Mouse (Mus musculus): ENCODE measurements around the gene Lipn. TPM values are rescaled to one million over a fixed set of nuclear protein-coding genes. Genes with fewer than 3 reads are reported as not detected.

Lipn gene
- polyA plus RNA-seq (2015; fragmentation: Nextera tagmentation; extraction: Ambion mirVana): not detected in 2 replicates

DNA sequence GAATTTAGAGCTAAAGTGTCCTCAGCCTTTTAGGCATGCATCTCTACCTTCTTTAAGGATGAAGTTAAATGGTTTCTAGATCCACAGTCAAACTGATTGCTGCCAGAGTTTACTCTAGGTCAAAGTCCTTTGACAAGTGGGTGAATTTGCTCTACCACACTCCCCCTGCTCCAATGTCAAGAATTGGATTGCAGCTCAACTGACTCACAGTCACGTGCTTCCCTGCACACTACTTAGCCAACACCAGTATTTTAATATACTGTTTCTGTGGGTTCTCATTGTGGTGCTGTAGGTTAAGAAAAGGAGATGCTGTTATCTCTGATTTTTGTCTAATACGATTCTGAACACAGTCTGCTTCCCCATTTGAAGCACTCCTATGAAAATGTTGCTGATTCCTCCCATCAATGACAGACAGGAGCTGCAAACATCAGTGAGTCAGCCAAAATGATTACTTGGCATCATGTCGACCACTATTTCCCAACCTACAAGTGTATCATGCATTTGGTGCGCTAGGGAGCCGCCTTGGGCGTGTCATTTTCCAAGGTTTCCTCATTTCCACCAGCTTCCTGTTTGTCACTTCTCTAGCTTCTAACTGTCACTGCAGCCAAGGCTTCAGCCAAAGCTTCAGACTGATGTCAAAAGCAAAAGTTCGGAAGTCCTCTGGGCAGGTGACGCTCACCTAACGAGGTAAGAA, at the start of gene Lipn:
Gene Lipn, plus strand, starts transcription at position 580 of the 694 bp plus-strand sequence.
- no peak for ATAC-seq (ENCODE audit: low FRiP score, low read depth)
- H3K36me3 ChIP-seq: no peaks in the 10 kb centered on the region
- H3K27me3 ChIP-seq: no peaks in the 10 kb centered on the region
- H3K4me3 ChIP-seq: no peak within 1 kb of the TSS
- no peaks in the 10 kb centered on the region for H3K9me3 ChIP-seq
- H3K9ac ChIP-seq: no peak within 1 kb of the TSS
- no peaks in the 10 kb centered on the region for H3K4me1 ChIP-seq (replicated peaks)
- WGBS: 90% methylated on average over 9 of the region's 9 CpGs
- no peak within 1 kb of the TSS for H3K27ac ChIP-seq (replicated peaks)
- H3K4me2 ChIP-seq: no peak within 1 kb of the TSS

DNA sequence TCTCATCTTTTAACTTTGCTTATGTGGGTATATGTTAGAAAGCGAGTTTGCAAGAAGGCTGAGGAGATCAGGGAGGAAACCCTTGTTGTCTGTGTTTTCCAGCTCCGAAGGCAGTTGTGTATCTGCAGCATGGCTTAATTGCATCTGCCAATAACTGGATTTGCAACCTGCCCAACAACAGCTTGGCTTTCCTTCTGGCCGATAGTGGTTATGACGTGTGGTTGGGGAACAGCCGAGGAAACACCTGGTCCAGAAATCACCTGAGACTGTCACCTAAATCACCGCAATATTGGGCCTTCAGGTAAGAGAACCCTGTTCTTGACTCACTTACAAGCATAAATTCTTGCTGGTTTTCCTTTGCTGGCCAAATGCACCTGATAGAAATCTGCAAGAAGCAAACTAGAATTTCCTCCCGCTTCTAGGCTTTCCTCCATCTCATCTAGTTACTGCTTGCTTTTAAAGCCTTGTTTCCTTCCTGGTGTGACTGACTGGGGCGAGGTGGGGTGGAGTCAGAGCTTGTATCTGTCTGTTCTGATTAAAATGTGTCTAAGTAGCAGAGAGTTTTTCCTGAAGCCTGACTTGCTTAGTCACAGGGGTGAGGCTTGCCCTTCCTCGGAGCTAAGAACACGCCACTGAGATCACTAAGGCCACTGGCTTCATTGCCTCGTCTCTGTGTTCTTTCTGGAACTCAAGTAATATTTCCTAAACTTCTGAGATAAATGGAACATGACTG, 45.6 kb upstream of the Lipn start:
- Histone ChIP-seq H3K4me1 (replicated peaks) (no peaks in the 10 kb centered on the region), H3K4me2 (no peak overlapping the region), H3K9me3 (no peaks in the 10 kb centered on the region), H3K9ac (no peak overlapping the region), H3K27me3 (no peaks in the 10 kb centered on the region), H3K36me3 (no peaks in the 10 kb centered on the region), H3K4me3 (no peak overlapping the region), H3K27ac (replicated peaks) (no peak overlapping the region)
- ATAC-seq (ENCODE audit: low FRiP score, low read depth): no peak
- WGBS: 88% methylated on average over 11 of the region's 11 CpGs

DNA sequence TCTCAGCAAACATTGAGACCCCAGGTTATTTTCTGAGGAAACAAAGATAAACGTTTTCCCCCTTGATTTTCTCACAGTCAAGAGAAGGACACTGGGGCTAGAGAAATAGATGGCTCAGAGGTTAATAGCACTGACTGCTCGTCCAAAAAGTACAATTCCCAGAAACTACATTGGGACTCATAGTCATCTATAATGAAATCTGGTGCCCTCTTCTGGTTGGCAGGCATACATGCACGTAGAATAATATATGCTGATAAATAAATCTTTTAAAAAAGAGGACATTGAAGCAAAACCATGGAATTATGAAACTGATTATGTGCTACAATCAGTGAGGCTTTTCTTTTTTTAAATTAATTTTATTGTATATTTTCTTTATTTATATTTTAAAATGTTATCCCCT, 44.4 kb upstream of the Lipn start:
- Histone ChIP-seq H3K36me3 (no peaks in the 10 kb centered on the region), H3K27me3 (no peaks in the 10 kb centered on the region), H3K9me3 (no peaks in the 10 kb centered on the region), H3K27ac (replicated peaks) (no peak overlapping the region), H3K4me2 (no peak overlapping the region), H3K9ac (no peak overlapping the region), H3K4me1 (replicated peaks) (no peaks in the 10 kb centered on the region), H3K4me3 (no peak overlapping the region)
- no peak for ATAC-seq (ENCODE audit: low FRiP score, low read depth)
- WGBS: 52% methylated on average over 3 of the region's 3 CpGs

- 94% methylated on average over 1 of the region's 1 CpGs for WGBS
Measured at GRCm38 (mm10) chr19:34039731-34040130, 27.4 kb upstream of the Lipn start.

GRCm38 (mm10) chr19:34043008-34043407, 24.1 kb upstream of the Lipn start:
- H3K9me3 ChIP-seq: no peaks in the 10 kb centered on the region
- no peaks in the 10 kb centered on the region for H3K4me1 ChIP-seq (replicated peaks)
- H3K36me3 ChIP-seq: no peaks in the 10 kb centered on the region
- no peak overlapping the region for H3K4me3 ChIP-seq
- ATAC-seq (ENCODE audit: low FRiP score, low read depth): no peak
- H3K9ac ChIP-seq: no peak overlapping the region
- no peaks in the 10 kb centered on the region for H3K27me3 ChIP-seq
- H3K27ac ChIP-seq (replicated peaks): no peak overlapping the region
- no peak overlapping the region for H3K4me2 ChIP-seq
- WGBS: 60% methylated on average over 6 of the region's 6 CpGs

More at GRCm38 (mm10) chr19:34039731-34040130, 27.4 kb upstream of the Lipn start:
- ATAC-seq (ENCODE audit: low FRiP score, low read depth): no peak
- no peaks in the 10 kb centered on the region for H3K36me3 ChIP-seq
- no peak overlapping the region for H3K4me3 ChIP-seq
- no peaks in the 10 kb centered on the region for H3K27me3 ChIP-seq
- no peaks in the 10 kb centered on the region for H3K4me1 ChIP-seq (replicated peaks)
- no peak overlapping the region for H3K9ac ChIP-seq
- no peak overlapping the region for H3K27ac ChIP-seq (replicated peaks)
- no peaks in the 10 kb centered on the region for H3K9me3 ChIP-seq
- H3K4me2 ChIP-seq: no peak overlapping the region

DNA sequence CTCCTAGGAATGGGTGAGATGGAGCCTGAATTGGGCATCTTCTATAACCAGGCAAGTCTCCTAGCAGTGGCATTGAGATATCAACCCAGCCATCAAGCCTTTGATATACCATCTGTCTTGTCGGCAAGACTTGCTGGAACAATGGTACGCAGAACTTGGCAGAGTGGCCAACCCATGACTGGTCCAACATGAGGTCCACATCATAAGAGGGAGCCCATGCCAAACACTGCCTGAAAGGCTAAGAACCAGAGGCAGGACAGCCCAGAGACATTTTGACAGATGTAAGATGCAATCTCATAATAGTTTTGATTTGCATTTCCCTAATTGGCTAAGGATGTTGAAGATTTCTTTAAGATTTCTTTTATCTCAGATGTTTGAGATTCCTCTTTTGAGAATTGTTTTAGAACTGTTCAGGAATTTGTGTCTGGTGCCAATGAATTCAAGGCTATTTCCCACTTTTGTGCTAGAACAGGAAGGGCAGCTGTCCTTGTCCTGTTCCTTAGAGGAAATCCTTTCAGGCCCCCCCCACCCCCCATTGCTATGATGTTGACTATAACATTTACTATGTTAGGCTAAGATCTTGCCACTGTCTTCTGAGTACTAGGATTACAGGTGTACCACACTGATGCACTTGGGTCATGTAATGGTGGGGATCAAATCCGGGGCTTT, 17.7 kb upstream of the Lipn start:
- no peaks in the 10 kb centered on the region for H3K4me1 ChIP-seq (replicated peaks)
- 94% methylated on average over 3 of the region's 3 CpGs for WGBS
- no peaks in the 10 kb centered on the region for H3K9me3 ChIP-seq
- no peak overlapping the region for H3K9ac ChIP-seq
- ATAC-seq (ENCODE audit: low FRiP score, low read depth): no peak
- H3K4me2 ChIP-seq: no peak overlapping the region
- H3K27me3 ChIP-seq: no peaks in the 10 kb centered on the region
- no peak overlapping the region for H3K4me3 ChIP-seq
- H3K27ac ChIP-seq (replicated peaks): no peak overlapping the region
- H3K36me3 ChIP-seq: no peaks in the 10 kb centered on the region

DNA sequence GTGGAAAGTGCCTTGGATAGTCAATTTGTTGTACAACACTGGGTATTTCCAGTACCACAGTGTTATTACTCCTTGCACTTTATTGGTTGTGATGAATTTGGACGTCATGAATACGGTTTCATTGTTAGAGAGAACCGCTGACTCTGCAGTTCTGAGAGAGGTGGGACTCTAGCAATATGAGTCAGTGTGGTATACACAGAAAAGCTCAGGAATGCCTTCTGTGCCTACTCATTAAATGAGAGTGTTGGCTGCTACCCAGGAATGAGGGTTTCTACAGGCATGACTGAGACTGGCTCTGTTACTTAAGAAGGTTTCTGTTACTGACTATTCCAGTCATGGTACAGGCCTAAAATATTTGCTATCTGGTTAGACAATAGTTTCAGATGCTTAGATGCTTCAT, 15.7 kb upstream of the Lipn start:
- Histone ChIP-seq H3K4me1 (replicated peaks) (no peaks in the 10 kb centered on the region), H3K27ac (replicated peaks) (no peak overlapping the region), H3K9me3 (no peaks in the 10 kb centered on the region), H3K27me3 (no peaks in the 10 kb centered on the region), H3K4me3 (no peak overlapping the region), H3K9ac (no peak overlapping the region), H3K36me3 (no peaks in the 10 kb centered on the region), H3K4me2 (no peak overlapping the region)
- ATAC-seq (ENCODE audit: low FRiP score, low read depth): no peak
- 80% methylated on average over 3 of the region's 3 CpGs for WGBS

DNA sequence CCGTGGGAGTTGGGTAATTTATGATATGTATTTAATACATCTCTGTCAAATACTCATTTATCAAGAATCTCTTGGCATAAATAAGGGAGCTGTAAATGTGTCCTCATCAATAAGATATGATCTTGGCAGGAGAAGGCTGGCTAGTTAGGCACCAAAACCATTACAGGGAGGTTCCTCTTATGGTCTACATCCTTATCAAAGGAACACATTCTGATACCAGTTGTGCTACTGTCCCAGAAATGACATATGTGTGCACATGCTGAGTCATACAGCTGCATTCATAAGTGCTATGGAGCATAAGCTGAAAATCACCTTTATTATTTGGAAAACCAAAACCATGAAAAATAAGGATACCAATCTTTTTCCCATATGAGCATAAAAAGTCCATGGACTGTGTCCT, 3.6 kb upstream of the Lipn start:
- no peaks in the 10 kb centered on the region for H3K9me3 ChIP-seq
- H3K9ac ChIP-seq: no peak overlapping the region
- H3K4me1 ChIP-seq (replicated peaks): no peaks in the 10 kb centered on the region
- H3K27ac ChIP-seq (replicated peaks): no peak overlapping the region
- H3K4me2 ChIP-seq: no peak overlapping the region
- H3K36me3 ChIP-seq: no peaks in the 10 kb centered on the region
- WGBS: 57% methylated on average over 1 of the region's 1 CpGs
- H3K27me3 ChIP-seq: no peaks in the 10 kb centered on the region
- no peak overlapping the region for H3K4me3 ChIP-seq
- no peak for ATAC-seq (ENCODE audit: low FRiP score, low read depth)

DNA sequence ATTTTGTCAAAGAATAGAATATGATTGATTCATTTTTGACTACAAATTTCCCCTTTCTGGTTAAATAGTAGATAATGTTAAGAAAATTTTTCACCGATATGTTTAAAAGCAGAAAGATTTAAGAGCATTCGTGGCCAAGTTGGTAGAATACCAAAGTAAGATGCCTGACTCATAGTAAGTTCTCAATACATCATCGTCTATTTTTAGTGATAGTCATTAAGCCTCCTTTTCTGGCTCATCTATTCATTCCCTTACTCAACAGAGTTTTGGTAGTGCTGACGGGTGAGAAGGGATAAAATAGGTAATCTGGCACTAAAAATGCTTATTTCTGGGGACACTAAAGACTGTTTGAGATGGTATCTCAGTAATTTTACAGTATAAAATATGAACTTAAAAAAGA, 3.1 kb upstream of the Lipn start:
- Histone ChIP-seq H3K9me3 (no peaks in the 10 kb centered on the region), H3K4me1 (replicated peaks) (no peaks in the 10 kb centered on the region), H3K27me3 (no peaks in the 10 kb centered on the region), H3K36me3 (no peaks in the 10 kb centered on the region), H3K9ac (no peak overlapping the region), H3K4me2 (no peak overlapping the region), H3K4me3 (no peak overlapping the region), H3K27ac (replicated peaks) (no peak overlapping the region)
- 87% methylated on average over 4 of the region's 4 CpGs for WGBS
- ATAC-seq (ENCODE audit: low FRiP score, low read depth): no peak

- H3K4me2 ChIP-seq: no peak overlapping the region
- H3K4me1 ChIP-seq (replicated peaks): no peaks in the 10 kb centered on the region
- H3K9me3 ChIP-seq: no peaks in the 10 kb centered on the region
- H3K36me3 ChIP-seq: no peaks in the 10 kb centered on the region
- no peak for ATAC-seq (ENCODE audit: low FRiP score, low read depth)
- no peak overlapping the region for H3K4me3 ChIP-seq
- no peak overlapping the region for H3K27ac ChIP-seq (replicated peaks)
- H3K9ac ChIP-seq: no peak overlapping the region
- H3K27me3 ChIP-seq: no peaks in the 10 kb centered on the region
Measured at GRCm38 (mm10) chr19:34074239-34074638, 7.1 kb downstream of the Lipn start.

GRCm38 (mm10) chr19:34078130-34078529, 11.0 kb downstream of the Lipn start:
- no peak for ATAC-seq (ENCODE audit: low FRiP score, low read depth)
- Histone ChIP-seq H3K9me3 (no peaks in the 10 kb centered on the region), H3K4me3 (no peak overlapping the region), H3K4me1 (replicated peaks) (no peaks in the 10 kb centered on the region), H3K27me3 (no peaks in the 10 kb centered on the region), H3K27ac (replicated peaks) (no peak overlapping the region), H3K9ac (no peak overlapping the region), H3K4me2 (no peak overlapping the region), H3K36me3 (no peaks in the 10 kb centered on the region)
- WGBS: 85% methylated on average over 2 of the region's 2 CpGs

- Histone ChIP-seq H3K36me3 (no peaks in the 10 kb centered on the region), H3K9me3 (no peaks in the 10 kb centered on the region), H3K4me1 (replicated peaks) (no peaks in the 10 kb centered on the region), H3K27ac (replicated peaks) (no peak overlapping the region), H3K4me2 (no peak overlapping the region), H3K9ac (no peak overlapping the region), H3K4me3 (no peak overlapping the region), H3K27me3 (no peaks in the 10 kb centered on the region)
- WGBS: 78% methylated on average over 3 of the region's 3 CpGs
- ATAC-seq (ENCODE audit: low FRiP score, low read depth): no peak
Measured at GRCm38 (mm10) chr19:34089011-34089680, 22.0 kb downstream of the Lipn start.

Measured in hindbrain, embryonic 15.5 days (tissue).